Mouse (Mus musculus) 416B (cell line): ENCODE data around the gene St6galnac5.

ENCODE experiments used
- DNase-seq: peaks from one replicate; pipeline ENCODE4 v3.0.0; 2011; ENCODE audit warnings: low read depth

Gene St6galnac5

DNA sequence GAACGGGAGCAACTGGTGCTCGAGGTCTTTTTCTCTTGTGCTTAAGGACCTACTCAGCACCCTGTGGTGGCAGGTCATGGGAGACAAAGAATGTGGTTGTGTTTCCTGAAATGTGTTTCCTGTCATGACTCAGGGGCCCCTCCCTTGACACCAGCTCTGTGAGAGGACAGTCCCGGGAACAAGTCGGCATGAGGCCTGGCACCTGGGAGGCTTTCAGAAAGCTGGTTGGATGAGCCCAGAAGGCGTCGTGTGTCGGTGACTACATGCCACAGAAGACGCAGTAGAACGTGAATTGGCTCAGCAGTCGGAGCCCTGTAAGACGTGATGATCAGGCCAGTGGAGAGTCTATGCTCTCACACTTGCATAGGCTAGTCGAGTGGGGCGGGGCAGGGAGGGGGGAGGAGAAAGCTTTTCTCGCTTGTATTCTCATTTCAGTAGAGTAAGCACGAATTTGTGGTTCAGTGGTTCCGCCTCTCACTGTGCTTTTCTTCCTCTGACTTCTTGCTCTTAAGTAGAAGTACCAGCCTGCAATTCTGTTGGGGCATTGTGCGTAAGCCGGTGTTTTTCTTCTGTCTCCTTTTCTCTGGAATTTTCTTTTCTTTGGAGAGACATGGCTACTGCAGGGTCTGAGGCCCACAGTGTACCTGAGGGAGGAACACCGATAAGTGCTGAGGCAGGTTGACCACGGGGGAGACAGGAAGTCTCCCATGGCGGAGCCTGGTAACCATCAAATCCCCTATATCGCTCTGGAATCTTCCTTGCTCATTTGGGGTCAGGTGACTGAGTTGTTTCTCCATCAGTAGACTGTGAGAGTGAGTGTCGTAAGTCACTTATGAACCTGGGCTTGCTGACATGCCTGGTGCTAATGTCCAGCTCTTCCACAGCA, 69.6 kb downstream of the St6galnac5 start:
- DNase-seq: peak; percentile 62

DNA sequence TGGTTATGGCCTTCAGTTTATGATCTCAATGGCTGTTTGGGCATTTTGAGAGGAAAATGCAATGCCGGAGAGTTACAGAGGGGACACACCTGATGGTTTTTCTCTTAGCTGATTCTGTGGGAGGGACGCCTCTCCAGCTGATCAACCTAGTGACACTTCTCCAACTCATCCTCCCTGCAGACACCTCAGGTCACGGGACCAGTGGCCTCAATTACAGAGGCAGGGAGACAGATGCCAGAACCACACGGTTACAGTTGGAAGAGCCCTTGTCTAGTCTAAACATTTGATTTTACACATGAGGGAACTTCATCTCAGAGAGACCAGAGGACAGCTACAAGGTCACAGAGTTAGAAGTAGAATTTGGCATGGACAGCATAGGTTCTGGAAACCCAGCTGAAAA, 70.5 kb downstream of the St6galnac5 start:
- DNase-seq: no peak

DNA sequence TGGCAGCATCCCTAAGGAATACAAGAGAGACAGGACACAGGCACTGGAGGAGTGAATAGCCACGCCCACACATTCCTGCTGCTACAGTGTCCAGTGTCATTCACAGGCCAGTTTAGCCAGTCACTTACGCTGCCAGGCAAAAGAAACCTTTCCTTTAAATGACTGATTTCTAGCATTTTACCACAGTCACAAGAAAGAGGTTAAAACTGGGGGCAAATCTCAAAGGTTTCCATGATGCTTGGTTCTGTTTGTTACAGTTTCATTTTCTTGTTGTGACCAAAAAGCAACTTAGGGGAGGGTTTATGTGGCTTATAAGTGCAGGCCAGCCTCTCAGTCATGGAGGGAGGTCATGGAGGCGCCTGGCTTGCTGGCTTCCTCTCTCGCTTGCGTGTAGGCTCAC, 74.4 kb downstream of the St6galnac5 start:
- DNase-seq: no peak

DNA sequence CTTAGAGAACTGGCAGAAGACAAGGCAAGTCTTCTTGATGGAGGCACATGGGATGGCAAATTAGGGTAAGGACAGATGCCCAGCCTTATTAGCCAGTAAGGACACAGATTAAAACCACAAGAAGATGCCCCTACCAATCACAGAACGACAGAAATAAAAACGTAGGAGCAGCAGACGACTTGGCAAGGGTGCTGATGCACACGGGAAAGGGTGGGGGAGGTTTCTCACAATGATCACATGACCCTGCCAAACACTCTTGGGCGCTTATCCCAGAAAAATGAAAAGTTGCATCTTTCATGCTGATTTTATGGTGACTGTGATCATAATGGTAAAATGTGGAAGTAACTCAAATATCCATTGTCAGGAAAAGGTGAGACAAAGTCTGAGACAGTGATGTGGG, 75.0 kb downstream of the St6galnac5 start:
- DNase-seq: no peak

DNA sequence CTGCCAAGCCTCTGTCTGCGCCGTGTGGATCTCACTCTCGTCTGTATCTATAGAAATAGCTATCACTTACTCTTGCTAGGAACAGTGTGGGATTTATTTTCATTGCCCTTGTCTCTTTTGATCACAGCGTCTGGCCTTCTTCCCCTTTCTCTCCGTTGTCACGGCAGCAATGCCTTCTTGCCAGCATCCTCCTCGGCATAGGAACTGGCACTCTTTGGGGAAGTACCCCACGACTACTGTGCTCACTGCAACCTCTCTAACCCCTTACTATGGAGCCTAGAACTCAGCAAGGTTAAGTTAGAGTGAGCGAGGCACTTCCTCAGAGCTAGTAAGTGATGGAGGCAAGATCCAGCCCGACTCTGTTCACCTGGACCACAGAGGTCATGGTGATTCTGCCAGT, 76.2 kb downstream of the St6galnac5 start:
- no peak for DNase-seq

DNA sequence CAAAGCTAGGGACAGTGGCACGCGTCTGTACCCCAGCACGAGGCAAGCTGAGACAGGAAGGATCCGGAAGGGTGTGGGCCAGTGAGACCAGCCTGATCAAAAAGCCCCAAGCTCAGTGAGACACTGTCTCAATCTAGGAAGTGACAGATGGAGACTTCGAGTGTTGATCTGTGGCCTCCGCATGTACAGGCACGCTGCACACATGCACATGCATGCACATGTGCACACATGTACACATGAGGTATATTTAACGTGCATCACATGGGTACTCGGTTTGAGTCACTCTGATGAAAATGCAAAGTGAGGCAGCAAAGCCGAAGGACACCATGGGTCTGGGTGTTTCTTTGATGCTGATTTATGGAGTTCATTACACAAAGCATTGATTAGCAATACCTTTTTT, 77.0 kb downstream of the St6galnac5 start:
- DNase-seq: no peak

DNA sequence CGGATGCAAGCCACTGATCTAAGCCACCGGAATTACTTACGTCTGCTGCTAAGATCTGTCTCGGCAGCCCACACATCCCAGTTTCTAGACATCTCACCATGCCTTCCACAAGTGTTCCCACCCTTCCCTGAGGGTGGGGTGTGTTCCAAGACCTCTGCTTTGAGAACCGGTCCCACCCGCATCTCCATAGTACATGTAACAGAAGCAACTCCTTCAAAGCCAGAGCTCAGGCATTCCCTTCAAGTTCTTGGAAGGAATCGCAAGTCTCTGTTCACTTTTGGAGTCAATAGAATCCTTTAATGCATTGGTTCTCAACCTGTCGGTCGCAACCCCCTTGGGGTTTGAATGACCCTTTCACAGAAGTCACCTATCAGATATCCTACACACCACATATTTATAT, 83.1 kb downstream of the St6galnac5 start:
- DNase-seq: no peak

DNA sequence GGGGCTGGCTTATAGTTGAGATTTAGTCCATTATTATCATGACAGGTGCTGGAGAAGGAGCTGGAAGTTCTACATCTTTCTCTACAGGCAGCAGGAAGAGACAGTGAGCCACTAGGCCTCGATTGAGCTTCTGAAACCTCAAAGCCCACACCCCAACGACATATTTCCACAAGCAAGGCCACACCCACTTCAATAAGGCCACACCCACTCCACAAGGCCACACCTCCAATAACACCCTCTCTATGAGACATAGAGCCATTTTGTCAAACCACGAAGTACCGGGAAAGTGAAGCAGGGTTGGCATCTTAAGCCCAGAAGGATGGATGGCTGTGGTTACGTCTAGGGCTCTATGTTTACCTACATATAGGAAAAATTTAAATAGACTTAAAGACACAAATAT, 84.8 kb downstream of the St6galnac5 start:
- DNase-seq: no peak

DNA sequence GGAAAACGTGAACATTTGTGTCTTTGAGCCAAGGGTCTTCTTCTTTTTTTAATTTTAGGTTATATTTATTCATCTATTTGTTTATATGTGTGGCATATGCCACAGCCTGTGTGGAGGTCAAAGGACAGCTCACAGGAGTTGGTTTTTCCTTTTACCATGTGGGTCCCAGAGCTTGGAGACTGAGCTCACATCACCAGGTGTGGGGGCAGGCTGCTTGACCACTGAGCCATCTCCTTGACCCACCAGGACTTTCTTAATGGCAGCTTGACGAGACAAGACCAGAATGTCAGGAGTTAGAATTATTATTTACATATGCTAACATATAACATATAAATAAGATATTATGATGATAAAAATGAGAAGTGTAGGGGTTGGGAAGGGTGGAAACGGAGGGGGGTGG, 85.9 kb downstream of the St6galnac5 start:
- no peak for DNase-seq

DNA sequence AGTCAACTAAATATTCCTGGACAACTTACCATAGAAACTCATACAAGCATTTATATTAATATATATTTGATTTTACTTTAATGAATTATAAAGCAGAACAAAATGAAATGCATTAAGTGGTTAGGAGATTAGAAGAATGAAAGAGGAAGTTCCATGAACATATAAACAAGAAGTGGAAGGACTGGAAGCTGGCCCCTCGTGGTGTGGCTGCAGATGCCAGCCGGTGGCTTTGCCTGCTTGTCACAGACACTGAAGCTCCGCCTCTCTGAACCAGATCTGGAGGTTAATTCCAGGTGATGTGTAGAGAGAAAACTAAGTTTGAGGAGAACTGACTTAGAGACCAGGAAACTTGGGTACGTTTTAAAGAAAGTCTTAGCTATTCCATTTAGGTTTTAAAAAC, 87.1 kb downstream of the St6galnac5 start:
- no peak for DNase-seq

DNA sequence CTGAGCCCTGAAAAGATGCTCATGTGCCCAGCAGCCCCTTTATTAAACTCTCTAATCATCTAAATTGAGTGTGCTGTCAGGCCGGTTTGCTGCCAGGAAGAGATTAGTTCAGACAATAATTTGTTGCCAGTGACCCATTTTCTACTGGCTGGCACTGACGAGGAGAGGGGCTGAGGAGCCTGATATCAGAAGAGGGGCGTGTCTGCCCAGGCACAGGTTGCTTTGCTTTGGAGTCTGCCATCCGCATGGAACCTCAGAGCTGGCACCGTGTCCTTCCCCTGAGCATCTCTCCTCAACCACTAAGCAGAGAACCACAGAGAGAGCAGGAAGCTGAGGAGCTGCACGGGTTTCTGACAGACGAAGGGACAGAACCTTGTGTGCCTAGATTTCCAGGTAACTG, 93.9 kb downstream of the St6galnac5 start:
- DNase-seq: no peak

DNA sequence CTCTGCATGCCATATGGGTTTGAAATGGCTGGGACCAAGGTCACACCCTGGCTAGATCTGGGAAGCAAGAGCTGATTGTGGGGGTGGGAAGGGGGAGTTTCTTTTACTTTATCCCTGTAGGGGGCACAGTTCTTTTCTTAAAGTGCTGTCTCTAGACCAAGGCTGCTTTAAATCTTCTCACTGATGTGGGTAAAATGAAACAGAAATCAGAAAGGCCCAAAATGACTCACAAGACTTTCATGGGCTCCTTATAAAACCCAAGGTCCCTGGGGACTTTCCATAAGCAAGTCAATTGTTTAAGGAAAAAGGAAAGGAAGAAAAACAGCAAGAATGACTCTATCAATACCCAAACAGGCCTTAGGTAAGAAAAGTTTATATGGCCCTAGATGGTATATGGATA, 95.3 kb downstream of the St6galnac5 start:
- DNase-seq: no peak

DNA sequence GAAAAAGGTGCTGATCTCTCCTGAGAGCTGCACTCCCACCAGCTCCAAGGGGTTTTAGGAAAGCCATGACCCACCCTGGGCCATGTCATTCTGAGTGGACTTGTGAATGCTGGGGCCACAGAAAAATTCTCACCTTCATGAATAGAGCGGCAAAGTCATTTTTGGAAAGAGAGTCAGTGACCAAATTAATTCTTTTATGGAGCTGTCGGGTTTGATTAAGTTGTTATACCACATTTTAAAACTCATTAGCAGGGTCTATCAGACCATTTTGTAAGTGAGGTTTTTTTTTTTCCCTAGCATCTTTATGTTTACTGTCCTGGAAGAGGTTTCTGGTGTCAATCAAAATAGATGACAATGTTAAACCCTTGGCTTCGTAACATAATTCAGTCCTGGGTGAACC, 98.5 kb downstream of the St6galnac5 start:
- DNase-seq: no peak

DNA sequence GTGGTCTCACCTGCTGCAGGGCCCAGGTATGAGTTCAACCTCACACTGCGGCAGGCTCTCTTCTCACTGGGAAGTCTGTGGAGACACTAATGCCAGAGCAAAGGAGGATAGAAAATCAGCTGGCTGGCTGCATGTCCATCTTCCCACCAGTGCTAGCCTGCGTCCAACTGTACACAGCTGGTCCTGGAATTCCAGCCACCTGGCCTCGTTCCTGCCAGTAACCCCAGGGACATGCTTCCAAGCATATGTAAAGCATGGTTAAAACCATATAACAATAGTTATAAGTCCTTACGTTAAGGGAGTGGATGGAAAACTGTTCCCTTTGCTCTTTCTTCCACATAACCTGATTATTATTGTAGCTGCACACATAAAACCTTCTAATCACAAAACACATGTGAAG, 100.3 kb downstream of the St6galnac5 start:
- no peak for DNase-seq

DNA sequence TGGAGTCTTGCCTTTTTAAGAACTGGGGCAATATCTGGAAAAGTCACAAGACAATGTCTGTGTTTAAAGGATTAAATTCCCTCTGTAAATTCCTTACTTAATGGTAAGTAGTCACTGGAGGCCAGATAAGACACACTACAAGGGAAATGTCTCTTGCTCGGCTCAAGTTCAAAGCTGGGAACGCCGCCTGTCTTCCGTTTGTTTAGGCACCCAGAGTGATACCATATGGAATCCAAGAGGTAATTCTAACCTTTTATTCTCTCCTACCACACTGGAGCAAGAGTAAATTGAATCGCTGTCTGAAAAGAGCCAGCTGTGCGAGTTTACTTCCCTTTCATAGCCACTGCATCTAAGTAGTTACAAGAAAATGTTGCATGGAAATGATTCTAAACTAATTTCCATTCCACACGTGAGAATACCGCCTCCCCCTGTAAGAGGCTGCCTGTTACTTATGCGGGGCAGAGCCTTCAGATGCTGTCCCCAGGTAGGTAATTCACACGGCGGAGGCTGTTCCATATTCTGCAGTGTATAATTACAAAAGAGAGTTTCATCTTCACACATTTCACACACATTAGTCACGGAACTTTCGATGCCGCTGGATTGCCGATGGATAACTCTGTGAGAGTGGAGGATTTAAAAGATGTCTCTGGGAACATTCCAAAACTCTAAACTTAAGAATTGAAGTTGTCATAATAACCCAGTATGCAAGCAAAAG, 101.8 kb downstream of the St6galnac5 start:
- DNase-seq: no peak

DNA sequence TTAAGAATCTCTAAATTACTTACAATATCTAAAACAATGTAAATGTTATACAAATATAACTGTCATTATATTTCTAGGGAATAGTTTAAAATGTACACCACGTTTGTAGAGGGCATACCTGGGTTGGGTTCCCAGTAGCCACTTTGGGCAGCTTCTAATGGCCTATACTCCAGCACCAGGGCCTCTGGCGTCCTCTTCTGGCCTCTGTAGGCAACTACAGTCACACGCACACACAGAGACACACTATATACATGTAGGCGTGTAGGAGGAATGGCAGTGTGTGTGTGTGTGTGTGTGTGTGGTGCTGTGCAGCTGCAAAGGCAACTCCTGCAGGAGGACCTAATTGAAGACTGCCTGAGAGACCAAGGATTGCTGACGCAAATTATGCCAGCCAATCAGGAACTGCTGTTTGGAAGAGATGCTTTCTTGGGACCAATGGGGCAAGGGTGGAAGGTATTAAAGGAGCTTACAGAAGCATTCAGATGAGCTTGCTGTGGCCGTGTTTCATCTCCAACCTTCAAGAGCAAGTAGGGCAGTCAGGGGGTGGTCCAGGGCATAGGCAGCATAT, 106.2 kb downstream of the St6galnac5 start:
- DNase-seq: no peak

DNA sequence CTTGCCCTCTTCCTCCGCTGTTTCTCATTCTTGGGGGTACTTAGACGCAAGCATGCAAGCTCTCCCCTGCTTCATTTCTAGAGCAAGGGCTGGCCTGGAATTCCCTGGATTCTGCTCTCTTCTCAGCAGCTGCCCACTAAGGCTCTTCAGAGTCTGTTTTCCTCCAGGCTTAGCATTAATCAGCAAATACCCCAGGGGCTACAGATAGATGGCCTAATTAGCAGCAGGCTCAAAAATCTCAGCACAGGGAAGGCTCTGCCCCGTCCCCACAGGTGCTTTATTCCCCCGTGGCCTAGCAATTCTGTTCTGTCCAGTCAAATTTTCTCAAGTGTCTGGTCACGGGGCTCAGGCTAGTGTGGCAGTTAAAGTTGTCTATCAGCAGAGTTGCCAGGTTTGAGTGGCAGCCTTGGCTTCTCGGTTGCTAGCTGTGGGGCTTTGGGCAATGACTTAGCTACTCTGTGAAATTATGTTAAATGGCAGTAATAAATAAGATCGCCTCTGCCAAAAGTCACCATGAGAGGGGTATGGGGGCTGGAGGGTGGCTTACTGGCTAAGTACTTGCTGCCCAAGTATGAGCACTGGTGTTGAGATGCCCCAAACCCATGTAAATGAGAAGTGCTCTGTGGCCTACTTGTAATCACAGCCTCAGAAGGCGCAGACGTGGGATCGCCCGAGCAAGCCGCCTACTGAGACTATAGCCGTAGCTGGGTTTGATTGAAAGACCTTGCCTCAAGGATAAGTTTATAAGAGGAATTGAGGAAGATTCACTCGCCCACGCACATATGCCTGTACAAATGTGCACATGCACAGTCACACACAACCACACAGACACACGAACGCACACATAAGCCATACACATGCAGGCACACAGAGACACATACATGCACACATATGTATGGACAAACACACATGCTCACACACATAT, 107.4 kb downstream of the St6galnac5 start:
- no peak for DNase-seq

DNA sequence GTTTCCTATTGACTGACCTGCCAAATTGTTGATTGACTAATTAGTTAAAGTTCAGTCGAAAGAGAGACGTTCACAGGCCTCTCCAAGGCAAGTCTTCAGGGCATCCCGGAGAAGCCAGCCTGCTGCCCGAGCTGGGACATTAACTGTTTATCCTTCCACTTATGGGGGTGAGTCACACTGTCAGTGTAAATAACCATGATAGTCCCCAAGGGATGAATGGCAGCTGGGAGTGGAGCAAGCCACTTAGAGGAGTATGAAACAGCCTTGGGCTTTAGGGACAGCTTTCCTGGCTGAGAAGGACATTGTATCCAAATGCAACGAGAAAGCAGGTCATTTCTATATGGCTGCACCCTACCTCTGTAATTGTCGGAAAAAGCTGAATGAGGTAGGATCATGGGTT, 109.5 kb downstream of the St6galnac5 start:
- no peak for DNase-seq

DNA sequence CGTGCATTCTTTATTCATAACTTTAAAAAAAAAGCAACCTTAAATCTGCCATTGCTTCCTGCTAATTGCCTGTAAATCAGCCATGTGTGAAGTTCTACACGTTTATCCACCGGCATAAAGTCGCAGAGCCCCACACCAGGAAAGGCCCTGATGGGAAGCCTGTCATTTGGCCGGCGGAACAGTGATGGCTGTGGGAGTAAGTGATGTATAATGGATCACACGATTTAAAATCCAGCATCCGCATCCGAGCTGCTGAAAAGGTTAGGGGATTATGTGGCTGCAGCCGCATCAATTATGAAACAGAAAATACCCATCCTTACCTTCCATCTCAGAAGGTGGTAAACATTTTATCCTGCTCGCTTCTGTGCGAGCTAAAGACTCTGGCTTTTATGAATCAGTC, 110.0 kb downstream of the St6galnac5 start:
- DNase-seq: no peak

DNA sequence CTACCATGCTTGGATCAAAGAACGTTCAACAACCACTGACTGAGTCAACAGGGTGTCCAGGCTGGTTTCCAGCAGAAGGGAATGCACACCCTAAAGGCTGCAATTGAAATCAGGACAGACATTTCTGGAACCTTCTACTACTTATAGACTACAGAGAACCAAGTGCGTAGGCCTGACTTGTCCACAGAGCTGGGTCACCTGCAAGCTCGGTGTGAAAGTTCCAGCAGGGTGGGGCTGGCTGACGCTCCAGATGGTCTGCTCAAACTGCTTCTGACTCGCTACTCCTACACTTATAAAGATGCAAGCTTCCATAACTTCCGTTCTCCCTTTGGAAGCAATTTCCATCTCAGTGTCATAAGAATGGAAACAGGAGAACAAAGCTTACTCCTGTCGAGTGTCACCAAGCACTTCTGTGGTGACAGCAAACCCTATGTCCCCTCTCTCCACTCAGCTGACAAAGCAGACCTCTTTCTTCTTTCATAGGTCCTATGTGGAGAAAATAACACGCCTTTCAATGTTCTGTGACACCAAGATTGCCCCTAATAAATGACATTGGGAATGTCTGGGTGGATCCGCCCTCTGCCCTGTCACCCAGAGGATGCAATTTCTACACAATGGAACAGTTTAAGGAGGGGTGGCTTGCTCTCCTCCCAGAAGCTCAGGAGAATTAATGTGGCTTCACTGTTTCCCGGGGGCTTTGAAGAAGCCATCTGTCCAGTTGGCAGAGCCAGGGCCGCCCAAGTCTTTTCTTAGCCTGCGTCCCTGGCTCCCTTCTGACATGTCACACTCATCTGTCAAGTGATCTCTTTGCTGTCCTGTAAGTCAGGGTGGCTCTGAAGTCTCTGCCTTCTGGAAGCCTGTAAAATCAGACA, 114.2 kb downstream of the St6galnac5 start:
- DNase-seq: no peak
